Mouse (Mus musculus) neural tube, embryonic 13.5 days (tissue): ENCODE data around the gene Slc37a1. TPM values are rescaled to one million over a fixed set of nuclear protein-coding genes. Genes with fewer than 3 reads are reported as not detected.
"Not testable (repeated sequence)": the region's sequence is repeated elsewhere in the genome, so short reads cannot be mapped to it uniquely, and the experiment has no call there.

Experiments used
- ATAC-seq: fragments of 200-750 bp; cut with Nextera tagmentation; 2 replicates; pipeline ENCODE4 v1.8.0; 2017; ENCODE audit warnings: low read depth, mild to moderate bottlenecking, moderate TSS enrichment, moderate library complexity
- H3K27ac ChIP-seq: fragments of 300-500 bp; sonication (generic); replicated peaks from 2 replicates; pipeline ENCODE4 v1.5.1; 2015; ENCODE audit warnings: moderate library complexity, mild to moderate bottlenecking, inconsistent platforms
- H3K27me3 ChIP-seq: fragments of 300-500 bp; sonication (generic); 2 replicates; pipeline ENCODE4 v1.6.1; 2015; ENCODE audit warnings: mild to moderate bottlenecking, inconsistent platforms
- H3K36me3 ChIP-seq: fragments of 300-500 bp; sonication (generic); 2 replicates; pipeline ENCODE4 v1.6.1; 2015; ENCODE audit warnings: mild to moderate bottlenecking, inconsistent platforms
- H3K4me1 ChIP-seq: fragments of 300-500 bp; sonication (generic); replicated peaks from 2 replicates; pipeline ENCODE4 v1.6.1; 2015; ENCODE audit warnings: inconsistent platforms
- H3K4me2 ChIP-seq: fragments of 300-500 bp; sonication (generic); 2 replicates; pipeline ENCODE4 v1.6.1; 2015; ENCODE audit warnings: inconsistent platforms, mild to moderate bottlenecking, moderate library complexity
- H3K4me3 ChIP-seq: fragments of 300-500 bp; sonication (generic); 2 replicates; pipeline ENCODE4 v1.5.1; 2015; ENCODE audit warnings: mild to moderate bottlenecking, inconsistent platforms
- H3K9ac ChIP-seq: fragments of 300-500 bp; sonication (generic); 2 replicates; pipeline ENCODE4 v1.6.1; 2015; ENCODE audit warnings: moderate library complexity, mild to moderate bottlenecking, inconsistent platforms
- H3K9me3 ChIP-seq: fragments of 300-500 bp; sonication (generic); 2 replicates; pipeline ENCODE4 v1.6.1; 2016; ENCODE audit warnings: inconsistent platforms
- WGBS: fragments of 180-500 bp; shearing (Covaris S2); methylation state at CpG from one replicate; pipeline ENCODE4 v1.1.7; 2015; 5-methylcytosine and 5-hydroxymethylcytosine counted together
- polyA plus RNA-seq: library from polyadenylated mRNA; unstranded; fragments of >200 nt; fragmentation: Nextera tagmentation; extraction: Ambion mirVana; gene quantifications from 2 replicates; pipeline ENCODE4 v1.2.1, GENCODE M21; 2015

Gene Slc37a1
- polyA plus RNA-seq, 1 experiment from 2014 or later = 13.3 TPM

DNA sequence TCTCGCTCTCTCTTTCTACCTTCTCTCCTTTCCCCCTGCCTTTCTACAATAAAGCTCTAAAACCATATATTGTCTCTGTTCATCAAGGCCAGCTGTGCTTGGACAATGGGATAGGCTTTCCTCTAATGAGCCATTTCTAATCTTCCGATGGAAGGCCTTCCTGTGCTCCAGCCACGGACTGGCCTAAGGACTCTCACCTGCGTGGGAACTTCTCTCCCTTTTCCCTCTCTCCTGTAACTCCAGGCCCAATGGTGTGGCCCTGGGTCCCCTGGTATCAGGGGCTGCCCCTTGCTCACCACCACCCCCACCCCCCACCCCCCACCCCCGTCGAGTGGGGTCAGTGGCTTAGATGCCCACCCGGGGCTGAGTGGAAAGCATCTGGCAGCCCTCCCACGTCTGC is 15.9 kb upstream of the Slc37a1 start:
- H3K4me2 ChIP-seq, H3K27ac ChIP-seq, H3K4me1 ChIP-seq, ATAC-seq, H3K4me3 ChIP-seq, H3K27me3 ChIP-seq, H3K36me3 ChIP-seq, H3K9ac ChIP-seq, H3K9me3 ChIP-seq: not testable (repeated sequence)
- 78% methylated on average over 8 of the region's 8 CpGs for WGBS

DNA sequence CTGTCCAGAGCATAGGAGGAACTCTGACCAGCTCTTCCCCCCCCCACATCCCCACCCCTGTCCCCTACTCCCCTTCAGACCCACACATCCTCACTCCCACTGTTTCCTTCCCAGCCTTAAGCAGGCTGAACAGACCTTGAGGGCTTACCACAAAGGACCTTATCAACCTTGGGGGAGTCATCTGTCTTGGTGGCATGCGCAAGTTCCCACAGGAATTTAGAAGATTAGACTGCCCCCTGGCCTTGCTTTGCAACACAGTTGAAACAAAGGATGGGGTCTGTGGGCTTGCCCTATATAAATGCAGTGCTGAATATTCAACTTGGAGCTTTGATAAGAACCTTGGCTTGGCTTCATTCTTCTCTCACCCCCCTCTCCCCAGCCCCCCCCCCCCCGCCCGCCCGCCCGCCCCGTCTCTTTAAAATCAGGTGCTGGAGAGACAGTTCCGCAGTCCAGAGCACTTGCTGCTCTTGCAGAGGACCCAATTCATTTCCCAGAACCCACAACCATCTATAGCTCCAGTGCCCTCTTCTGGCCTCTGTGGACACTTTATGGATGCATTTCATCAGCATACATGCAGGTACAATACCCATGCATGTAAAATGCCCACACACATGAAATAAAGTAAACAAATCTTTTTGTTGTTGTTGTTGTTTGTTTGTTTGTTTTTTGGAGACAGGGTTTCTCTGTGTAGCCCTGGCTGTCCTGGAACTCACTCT is 15.3 kb upstream of the Slc37a1 start:
- H3K9ac ChIP-seq = no peak overlapping the region
- no peaks in the 10 kb centered on the region for H3K36me3 ChIP-seq
- H3K9me3 ChIP-seq = no peaks in the 10 kb centered on the region
- H3K4me3 ChIP-seq = no peak overlapping the region
- H3K4me2 ChIP-seq = no peak overlapping the region
- 74% methylated on average over 7 of the region's 7 CpGs for WGBS
- no peaks in the 10 kb centered on the region for H3K27me3 ChIP-seq
- no peak overlapping the region for H3K27ac ChIP-seq
- no peak for ATAC-seq
- H3K4me1 ChIP-seq = peaks cover under 1% of the 10 kb centered on the region; the same call in 1 of the 2 replicates

DNA sequence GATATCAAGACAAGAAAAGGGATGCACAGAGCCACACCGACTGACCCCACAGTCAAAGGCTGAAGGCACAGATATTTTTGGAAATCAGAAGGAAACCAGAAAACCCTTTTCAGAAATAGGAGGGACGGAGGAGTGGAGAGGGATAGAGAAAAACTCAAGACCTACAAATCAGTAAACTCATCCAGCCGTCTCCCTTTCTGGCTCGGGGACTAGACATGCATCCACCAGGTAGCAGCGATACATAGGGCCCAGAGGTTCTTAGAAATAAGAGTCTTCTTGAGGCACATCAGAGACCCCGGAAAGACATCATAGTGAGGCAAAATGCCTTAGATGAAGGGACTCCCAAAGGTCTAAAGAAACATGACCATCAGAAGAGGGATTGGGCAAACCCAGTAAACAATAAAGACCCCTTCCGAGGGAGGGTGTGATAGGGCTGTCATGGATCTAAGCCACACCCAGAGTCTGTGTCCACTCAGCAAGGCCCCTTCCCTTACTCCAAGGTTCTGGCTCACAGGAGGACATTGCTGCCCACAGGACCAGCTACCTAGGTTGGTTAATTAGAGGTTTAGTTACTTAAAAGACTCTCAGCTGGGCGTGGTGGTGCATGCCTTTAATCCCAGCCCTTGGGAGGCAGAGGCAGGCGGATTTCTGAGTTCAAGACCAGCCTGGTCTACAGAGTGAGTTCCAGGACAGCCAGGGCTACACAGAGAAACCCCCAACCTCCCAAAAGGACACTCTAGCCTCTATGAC is 14.0 kb upstream of the Slc37a1 start:
- Histone ChIP-seq H3K9me3 (no peaks in the 10 kb centered on the region), H3K36me3 (no peaks in the 10 kb centered on the region), H3K27ac (no peak overlapping the region), H3K4me1 (peaks cover 13% of the 10 kb centered on the region), H3K4me3 (no peak overlapping the region), H3K9ac (no peak overlapping the region), H3K4me2 (no peak overlapping the region), H3K27me3 (0 out of 2 replicates have a peak, but pooled peaks cover 3% of the 10 kb centered on the region)
- ATAC-seq = no peak
- 88% methylated on average over 9 of the region's 9 CpGs for WGBS

DNA sequence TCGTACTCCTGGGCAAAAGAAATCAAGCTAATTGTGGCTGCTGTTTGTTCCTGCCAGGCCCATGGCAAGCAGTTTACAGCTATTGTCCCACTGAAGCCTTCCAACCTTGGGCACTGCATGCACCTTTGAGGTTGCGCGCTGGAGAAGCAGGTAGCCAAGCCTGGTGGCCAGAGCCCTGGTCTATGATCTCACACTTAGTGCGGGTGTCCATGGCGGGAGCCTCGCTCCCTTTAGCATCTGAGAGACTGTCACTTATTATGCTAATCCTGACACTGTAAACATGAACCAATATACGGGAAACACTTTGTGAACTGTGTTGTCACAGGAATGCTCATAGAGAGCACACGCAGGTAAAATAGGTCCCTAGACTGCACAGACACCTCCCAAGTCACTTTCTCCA is 13.0 kb upstream of the Slc37a1 start:
- Histone ChIP-seq H3K4me3 (no peak overlapping the region), H3K4me1 (peaks cover 17% of the 10 kb centered on the region), H3K27me3 (0 out of 2 replicates have a peak, but pooled peaks cover 3% of the 10 kb centered on the region), H3K9me3 (no peaks in the 10 kb centered on the region), H3K36me3 (no peaks in the 10 kb centered on the region), H3K27ac (no peak overlapping the region), H3K4me2 (no peak overlapping the region), H3K9ac (no peak overlapping the region)
- WGBS = 91% methylated on average over 8 of the region's 8 CpGs
- ATAC-seq = no peak

DNA sequence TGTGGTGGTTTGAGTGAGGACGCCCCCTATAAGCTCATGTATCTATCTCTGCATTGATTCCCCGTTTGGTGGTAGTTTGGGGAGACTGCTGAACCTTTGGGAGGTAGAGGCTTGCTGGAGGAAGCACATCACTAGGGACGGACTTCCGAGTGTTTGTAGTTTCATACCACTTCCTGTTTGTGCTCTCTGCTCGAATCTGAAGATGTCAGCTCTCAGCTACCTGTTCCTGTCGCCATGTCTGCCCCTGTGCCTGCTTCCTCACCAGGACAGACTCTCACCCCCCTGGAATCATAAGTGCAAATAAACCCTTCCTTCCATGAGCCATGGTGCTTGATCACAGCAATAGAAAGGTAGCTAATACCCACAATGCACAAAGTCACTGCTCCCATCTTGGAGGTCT is 11.4 kb upstream of the Slc37a1 start:
- Histone ChIP-seq H3K36me3 (no peaks in the 10 kb centered on the region), H3K4me2 (no peak overlapping the region), H3K27me3 (0 out of 2 replicates have a peak, but pooled peaks cover 3% of the 10 kb centered on the region), H3K9ac (no peak overlapping the region), H3K4me1 (peaks cover 17% of the 10 kb centered on the region), H3K4me3 (no peak overlapping the region), H3K27ac (no peak overlapping the region), H3K9me3 (no peaks in the 10 kb centered on the region)
- WGBS = 82% methylated on average over 6 of the region's 6 CpGs
- ATAC-seq = no peak

DNA sequence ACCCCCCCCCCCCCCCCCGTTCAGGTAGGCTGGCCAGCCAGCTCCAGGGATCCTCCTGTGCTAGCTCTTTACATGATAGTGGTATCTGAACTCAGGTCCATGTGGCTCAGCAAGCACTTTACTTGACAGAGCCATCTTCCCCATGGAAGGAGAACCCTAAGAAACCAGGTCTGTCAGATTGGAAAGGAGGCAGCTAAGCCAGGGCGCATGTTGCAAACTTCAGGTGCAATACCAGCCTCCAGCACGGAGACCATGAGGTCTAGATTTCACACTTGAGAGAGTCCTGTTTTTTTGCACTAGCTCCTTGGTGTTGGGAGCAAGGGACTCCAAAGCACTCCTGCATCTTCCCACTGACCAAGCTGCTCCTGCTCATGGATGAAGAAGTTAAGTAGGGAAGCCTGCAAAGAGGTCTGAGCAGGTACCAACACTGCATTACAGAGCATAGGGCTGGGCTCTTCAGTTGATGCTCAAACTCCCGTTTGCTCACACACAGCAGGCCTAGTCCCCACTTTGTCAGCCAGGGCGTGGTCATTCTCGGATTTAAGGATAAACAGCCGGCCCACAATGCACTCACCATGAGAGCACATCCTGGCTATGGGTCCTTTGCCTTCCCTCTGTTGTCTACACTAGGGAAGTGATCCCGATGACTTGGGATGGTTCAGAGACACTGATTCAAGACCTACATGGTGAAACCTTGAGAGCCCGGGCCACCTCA is 10.2 kb upstream of the Slc37a1 start:
- Histone ChIP-seq H3K27me3 (0 out of 2 replicates have a peak, but pooled peaks cover 3% of the 10 kb centered on the region), H3K27ac (no peak overlapping the region), H3K36me3 (no peaks in the 10 kb centered on the region), H3K9me3 (no peaks in the 10 kb centered on the region), H3K9ac (peak overlapping the region; percentile 65), H3K4me2 (peak overlapping the region; percentile 82), H3K4me1 (peaks cover 17% of the 10 kb centered on the region), H3K4me3 (peak overlapping the region; percentile 46)
- 24% methylated on average over 9 of the region's 9 CpGs for WGBS
- ATAC-seq = no peak

DNA sequence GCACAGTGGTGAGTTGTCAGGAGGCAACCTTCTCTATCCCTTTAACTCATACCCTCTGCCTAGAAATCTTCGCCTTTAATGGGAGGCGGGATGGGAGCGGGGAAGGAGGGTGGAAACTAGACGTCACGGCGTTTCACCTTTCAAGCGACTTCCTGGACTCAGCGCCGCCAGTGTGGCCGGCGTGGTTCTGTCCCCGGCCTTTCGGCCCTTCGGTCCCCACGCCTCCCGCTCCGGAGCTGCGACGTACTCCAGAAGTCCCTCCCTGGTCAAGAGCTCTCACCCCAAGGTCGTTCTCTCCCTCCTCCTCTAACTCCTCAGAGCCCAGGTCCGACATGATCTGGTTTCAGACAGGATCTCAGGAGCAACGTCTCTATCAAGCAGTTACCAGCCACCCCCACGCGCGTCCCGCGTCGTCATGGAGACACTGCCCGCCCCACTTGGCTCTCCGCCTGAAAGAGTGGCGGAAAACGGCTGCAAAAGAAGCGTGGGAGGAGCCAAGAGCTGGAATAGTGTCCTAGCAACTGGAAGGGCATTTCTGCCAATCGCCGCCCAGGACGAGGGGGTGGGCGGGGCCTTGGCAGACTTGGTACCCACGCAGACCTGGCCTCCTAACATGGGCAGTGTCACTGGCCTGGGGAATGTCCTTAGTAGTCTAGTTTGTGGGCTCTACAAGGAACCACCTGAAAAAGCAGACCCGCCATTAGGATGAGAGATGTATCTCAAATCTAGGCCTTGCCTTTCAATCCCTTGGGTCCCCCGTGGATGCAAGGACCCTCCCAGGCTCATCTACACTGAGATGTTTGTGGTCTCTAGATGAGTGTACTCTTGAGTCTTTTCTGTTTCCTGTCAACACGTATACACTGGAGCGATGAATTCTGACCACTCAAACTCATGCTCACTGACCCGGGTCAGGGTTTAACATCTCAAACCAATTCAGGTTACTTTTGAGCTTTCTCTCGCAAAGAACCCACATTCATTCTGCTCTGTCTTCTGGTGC is 9.4 kb upstream of the Slc37a1 start, which contains the start of gene Rsph1:
Gene Rsph1, minus strand, starts transcription at position 462 of the 997 bp plus-strand sequence.
- Histone ChIP-seq H3K4me1 (peaks cover 22% of the 10 kb centered on the region), H3K9me3 (no peaks in the 10 kb centered on the region), H3K4me3 (peak within 1 kb of the TSS; percentile 46), H3K27ac (no peak within 1 kb of the TSS), H3K4me2 (peak within 1 kb of the TSS; percentile 82), H3K9ac (peak within 1 kb of the TSS; percentile 65), H3K36me3 (no peaks in the 10 kb centered on the region), H3K27me3 (0 out of 2 replicates have a peak, but pooled peaks cover 3% of the 10 kb centered on the region)
- peak; percentile 93 for ATAC-seq
- WGBS = 12% methylated on average over 38 of the region's 44 CpGs

DNA sequence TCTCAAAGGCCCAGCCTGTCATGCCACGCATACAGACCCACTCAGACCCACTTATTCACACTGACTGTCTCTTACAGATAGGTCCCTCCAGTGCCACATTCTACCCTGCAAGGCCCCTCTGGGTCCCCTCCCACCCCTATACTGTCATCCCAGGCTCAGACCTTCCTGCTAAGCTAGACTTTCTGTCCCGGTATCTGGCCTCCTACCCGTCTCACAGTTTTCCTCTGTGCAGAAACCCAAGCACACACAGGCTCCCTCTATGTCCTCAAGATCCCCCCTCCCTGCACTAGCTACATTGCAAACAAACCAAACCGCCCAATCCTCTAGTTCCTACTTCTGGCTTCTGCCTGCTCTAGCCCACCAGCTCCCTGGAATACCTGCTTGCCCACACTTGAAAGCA is 8.7 kb upstream of the Slc37a1 start:
- no peak overlapping the region; the same call in 1 of the 2 replicates for H3K4me2 ChIP-seq
- 80% methylated on average over 4 of the region's 4 CpGs for WGBS
- H3K9ac ChIP-seq = no peak overlapping the region
- H3K9me3 ChIP-seq = no peaks in the 10 kb centered on the region
- no peak overlapping the region for H3K27ac ChIP-seq
- 0 out of 2 replicates have a peak, but pooled peaks cover 3% of the 10 kb centered on the region for H3K27me3 ChIP-seq
- H3K4me1 ChIP-seq = peaks cover 27% of the 10 kb centered on the region
- no peak overlapping the region for H3K4me3 ChIP-seq
- no peaks in the 10 kb centered on the region for H3K36me3 ChIP-seq
- ATAC-seq = 0 out of 2 replicates have a peak, but pooled peaks have one; percentile 19

DNA sequence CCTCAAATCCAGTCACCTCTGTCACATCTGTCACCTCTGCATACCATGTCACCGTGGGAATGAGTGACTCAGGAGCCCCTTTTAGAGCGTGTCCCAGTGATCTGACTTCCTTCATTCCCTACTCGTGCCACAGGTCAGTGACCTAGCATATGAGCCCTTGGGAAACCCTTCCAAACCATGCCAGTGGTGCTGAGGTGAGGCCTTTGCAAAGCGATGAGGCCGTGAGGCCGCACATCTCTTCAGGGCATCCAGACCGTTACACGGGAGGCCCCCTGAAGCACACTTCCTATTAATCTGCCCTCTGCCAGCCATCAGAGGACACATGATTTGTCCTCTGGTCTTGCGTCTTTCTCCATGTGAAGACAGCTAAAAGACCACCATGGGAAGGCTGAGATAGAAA is 7.1 kb upstream of the Slc37a1 start:
- H3K4me3 ChIP-seq = no peak overlapping the region
- no peak overlapping the region for H3K27ac ChIP-seq
- H3K36me3 ChIP-seq = no peaks in the 10 kb centered on the region
- H3K9ac ChIP-seq = no peak overlapping the region
- no peak overlapping the region for H3K4me2 ChIP-seq
- peaks cover 27% of the 10 kb centered on the region for H3K4me1 ChIP-seq
- 0 out of 2 replicates have a peak, but pooled peaks cover 3% of the 10 kb centered on the region for H3K27me3 ChIP-seq
- no peak for ATAC-seq
- WGBS = 80% methylated on average over 9 of the region's 9 CpGs
- no peaks in the 10 kb centered on the region for H3K9me3 ChIP-seq

DNA sequence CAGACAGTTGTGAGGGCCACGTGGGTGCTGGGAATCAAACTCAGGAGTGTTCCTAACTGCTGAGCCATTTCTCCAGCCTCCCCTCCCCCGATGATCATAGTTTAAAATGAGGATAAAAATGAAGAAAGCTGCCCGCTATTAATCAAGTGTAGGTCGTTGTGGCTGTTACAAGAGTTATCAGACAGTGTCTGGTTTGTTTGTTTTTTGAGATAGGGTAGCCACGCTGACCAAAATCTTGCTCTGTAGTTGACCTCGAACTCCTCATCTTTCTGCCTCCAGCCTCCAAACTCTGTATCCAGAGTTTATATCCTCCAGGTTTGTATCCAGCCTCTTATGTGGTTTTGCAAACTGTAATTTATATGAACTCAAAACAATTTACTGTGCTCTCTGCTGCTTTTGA is 6.3 kb upstream of the Slc37a1 start:
- Histone ChIP-seq H3K36me3 (no peaks in the 10 kb centered on the region), H3K4me3 (no peak overlapping the region), H3K27me3 (0 out of 2 replicates have a peak, but pooled peaks cover 3% of the 10 kb centered on the region), H3K9ac (no peak overlapping the region), H3K9me3 (no peaks in the 10 kb centered on the region), H3K27ac (no peak overlapping the region), H3K4me2 (no peak overlapping the region), H3K4me1 (peaks cover 27% of the 10 kb centered on the region)
- ATAC-seq = no peak
- 80% methylated on average over 6 of the region's 6 CpGs for WGBS
